Mouse (Mus musculus) MEL (cell line): ENCODE results near the gene Islr2. TPM values are rescaled to one million over a fixed set of nuclear protein-coding genes. Genes with fewer than 3 reads are reported as not detected.

Experiments
- DNase-seq: peaks from one replicate; pipeline ENCODE4 v3.0.0; 2011; ENCODE audit warnings: low read depth, low spot score
- H3K27ac ChIP-seq: 2 replicates; pipeline ENCODE4 v1.5.1; 2012; ENCODE audit warnings: low read depth, mild to moderate bottlenecking, control low read depth, low read length, moderate library complexity; ENCODE audit not compliant: control insufficient read depth
- H3K27me3 ChIP-seq, 2 experiments: fragments of 150-350 bp in 1 of 2; sonication (generic) in 1 of 2; 2 replicates each; pipeline ENCODE4 v1.6.1; 2012; ENCODE audit warnings: low read length in 2 of 2, mild to moderate bottlenecking in 2 of 2, improper control_type of control experiment in 1 of 2, moderate library complexity in 1 of 2; ENCODE audit not compliant: insufficient read depth in 2 of 2, control insufficient read depth in 1 of 2
- H3K36me3 ChIP-seq, 2 experiments: 2 replicates each; pipeline ENCODE4 v1.6.1; 2012 to 2014; ENCODE audit warnings: low read length in 2 of 2, improper control_type of control experiment in 1 of 2, inconsistent platforms in 1 of 2, mild to moderate bottlenecking in 1 of 2; ENCODE audit not compliant: insufficient read depth in 2 of 2, control insufficient read depth in 1 of 2
- H3K4me1 ChIP-seq, 2 experiments: fragments of 150-350 bp in 1 of 2; sonication (generic) in 1 of 2; 2 replicates each; pipeline ENCODE4 v1.6.1; 2012; ENCODE audit warnings: low read length in 2 of 2, improper control_type of control experiment in 1 of 2, mild to moderate bottlenecking in 1 of 2; ENCODE audit not compliant: insufficient read depth in 2 of 2, control insufficient read depth in 1 of 2
- H3K4me3 ChIP-seq, 2 experiments: fragments of 150-350 bp in 1 of 2; sonication (generic) in 1 of 2; 2 replicates each; pipeline ENCODE4 v1.5.1; 2012; ENCODE audit warnings: low read depth in 2 of 2, low read length in 2 of 2, mild to moderate bottlenecking in 2 of 2, moderate library complexity in 2 of 2, control low read depth in 1 of 2, improper control_type of control experiment in 1 of 2; ENCODE audit not compliant: control insufficient read depth in 1 of 2, insufficient read depth in 1 of 2
- H3K79me2 ChIP-seq: 2 replicates; pipeline ENCODE4 v1.6.1; 2012; ENCODE audit warnings: mild to moderate bottlenecking, low read length, moderate library complexity; ENCODE audit not compliant: control insufficient read depth, poor library complexity, insufficient read depth
- H3K9ac ChIP-seq: 2 replicates; pipeline ENCODE4 v1.6.1; 2012; ENCODE audit warnings: low read depth, mild to moderate bottlenecking, control low read depth, low read length, moderate library complexity; ENCODE audit not compliant: control insufficient read depth, poor library complexity, severe bottlenecking
- H3K9me3 ChIP-seq: fragments of 150-350 bp; sonication (generic); replicated peaks from 2 replicates; pipeline ENCODE4 v1.6.1; 2012; ENCODE audit warnings: mild to moderate bottlenecking, low read length, improper control_type of control experiment, moderate library complexity; ENCODE audit not compliant: insufficient read depth
- BHLHE40 ChIP-seq: IDR thresholded peaks from 2 replicates; pipeline ENCODE4 v1.6.1; 2012; ENCODE audit warnings: low read depth, mild to moderate bottlenecking, inconsistent platforms, low read length, improper control_type of control experiment, borderline replicate concordance
- EP300 ChIP-seq, 2 experiments: IDR thresholded peaks; 2 replicates each; pipeline ENCODE4 v1.6.1; 2011; ENCODE audit warnings: improper control_type of control experiment in 2 of 2, low read length in 2 of 2, low read depth in 1 of 2, mild to moderate bottlenecking in 1 of 2
- GATA1 ChIP-seq: IDR thresholded peaks from 2 replicates; pipeline ENCODE4 v1.6.1; 2011; ENCODE audit warnings: low read depth, low read length, improper control_type of control experiment
- HCFC1 ChIP-seq: IDR thresholded peaks from 2 replicates; pipeline ENCODE4 v1.6.1; 2012; ENCODE audit warnings: low read depth, mild to moderate bottlenecking, inconsistent platforms, low read length, improper control_type of control experiment, moderate library complexity
- JUND ChIP-seq: IDR thresholded peaks from 2 replicates; pipeline ENCODE4 v1.6.1; 2011; ENCODE audit warnings: low read depth, mild to moderate bottlenecking, improper control_type of control experiment, low read length
- MAX ChIP-seq: IDR thresholded peaks from 2 replicates; pipeline ENCODE4 v1.6.1; 2011; ENCODE audit warnings: low read length, improper control_type of control experiment
- MAZ ChIP-seq: IDR thresholded peaks from 2 replicates; pipeline ENCODE4 v1.6.1; 2012; ENCODE audit warnings: low read depth, mild to moderate bottlenecking, inconsistent platforms, low read length, improper control_type of control experiment
- MXI1 ChIP-seq: IDR thresholded peaks from 2 replicates; pipeline ENCODE4 v1.6.1; 2011; ENCODE audit warnings: mild to moderate bottlenecking, low read depth, low read length, improper control_type of control experiment
- POLR2AphosphoS5 ChIP-seq: IDR thresholded peaks from 2 replicates; pipeline ENCODE4 v1.6.1; 2012; ENCODE audit warnings: low read depth, borderline replicate concordance, mild to moderate bottlenecking, inconsistent platforms, low read length, moderate library complexity, mixed read lengths
- SMC3 ChIP-seq: IDR thresholded peaks from 2 replicates; pipeline ENCODE4 v1.6.1; 2011; ENCODE audit warnings: low read depth, low read length, improper control_type of control experiment
- TAL1 ChIP-seq: IDR thresholded peaks from 2 replicates; pipeline ENCODE4 v1.6.1; 2012; ENCODE audit warnings: mild to moderate bottlenecking, inconsistent platforms, low read length, moderate library complexity, mixed read lengths
- TCF12 ChIP-seq: IDR thresholded peaks from 2 replicates; pipeline ENCODE4 v1.6.1; 2014; ENCODE audit warnings: low read depth, mild to moderate bottlenecking, inconsistent platforms, low read length, improper control_type of control experiment, moderate library complexity
- USF1 ChIP-seq: IDR thresholded peaks from 2 replicates; pipeline ENCODE4 v1.6.1; 2014; ENCODE audit warnings: low read depth, mild to moderate bottlenecking, inconsistent platforms, low read length, improper control_type of control experiment, moderate library complexity
- ZC3H11A ChIP-seq: IDR thresholded peaks from 2 replicates; pipeline ENCODE4 v1.6.1; 2012; ENCODE audit warnings: low read depth, mild to moderate bottlenecking, inconsistent platforms, low read length, improper control_type of control experiment
- ZKSCAN1 ChIP-seq: IDR thresholded peaks from 2 replicates; pipeline ENCODE4 v1.6.1; 2012; ENCODE audit warnings: low read depth, mild to moderate bottlenecking, inconsistent platforms, low read length, improper control_type of control experiment, moderate library complexity
- ZNF384 ChIP-seq: IDR thresholded peaks from 2 replicates; pipeline ENCODE4 v1.6.1; 2012; ENCODE audit warnings: low read depth, mild to moderate bottlenecking, inconsistent platforms, low read length, improper control_type of control experiment
- polyA plus RNA-seq, 2 experiments: library from polyadenylated mRNA; stranded (reverse) in 1 of 2; unstranded in 1 of 2; fragments of >175 nt in 1 of 2; fragments of >200 nt in 1 of 2; gene quantifications; 2 replicates each; pipeline versions ENCODE4 v1.2.1 to v1.2.4; 2012; ENCODE audit warnings: low replicate concordance in 2 of 2, low read depth in 1 of 2; ENCODE audit not compliant: insufficient read length in 2 of 2, insufficient read depth in 1 of 2, missing spikeins in 1 of 2
- total RNA-seq: library from RNA; depleted of rRNA; stranded (reverse); fragments of 300-350 nt; gene quantifications from 2 replicates; pipeline ENCODE4 v1.2.3, GENCODE M21; 2012

Gene Islr2
- total and polyA plus RNA-seq, 3 experiments = 0.15 to 0.17 TPM; not detected in 1

GRCm38 (mm10) chr9:58157838-58158237, 46.3 kb downstream of the Islr2 start:
- Histone ChIP-seq H3K9me3 (no peaks in the 10 kb centered on the region), H3K79me2 (no peaks in the 10 kb centered on the region), H3K36me3 (no peaks in the 10 kb centered on the region), H3K4me3 (no peak overlapping the region), H3K9ac (no peak overlapping the region), H3K27ac (no peak overlapping the region)
- no peak for DNase-seq
- TF ChIP-seq EP300 (IDR thresholded peaks at IDR 0.05; ENCODE audit: low read depth in 1 of 2, low read length in 2 of 2) = no peak
- TF ChIP-seq ZNF384 = no peak
- TF ChIP-seq ZC3H11A = no peak
- TF ChIP-seq JUND = no peak
- TF ChIP-seq, all 39 proteins: peak for 0
- no peaks in the 10 kb centered on the region for H3K4me1 ChIP-seq
- peaks cover 0 to 15% of the 10 kb centered on the region in 2 experiments; a peak in 2 of 4 replicates for H3K27me3 ChIP-seq

GRCm38 (mm10) chr9:58156819-58157560, 47.1 kb downstream of the Islr2 start:
- Histone ChIP-seq H3K4me3 (no peak overlapping the region), H3K9ac (no peak overlapping the region)

GRCm38 (mm10) chr9:58155366-58155765, 48.8 kb downstream of the Islr2 start:
- no peaks in the 10 kb centered on the region for H3K9me3 ChIP-seq
- H3K4me3 ChIP-seq = no peak overlapping the region
- H3K9ac ChIP-seq = no peak overlapping the region
- no peak overlapping the region for H3K27ac ChIP-seq
- H3K79me2 ChIP-seq = no peaks in the 10 kb centered on the region
- TF ChIP-seq GATA1 (no peak), MAX (no peak), POLR2AphosphoS5 (no peak), ZKSCAN1 (no peak), BHLHE40 (no peak), TAL1 (no peak)
- no peaks in the 10 kb centered on the region for H3K4me1 ChIP-seq
- peaks cover 0 to 28% of the 10 kb centered on the region in 2 experiments; a peak in 3 of 4 replicates for H3K27me3 ChIP-seq
- DNase-seq = no peak
- H3K36me3 ChIP-seq = no peaks in the 10 kb centered on the region

More at GRCm38 (mm10) chr9:58156819-58157560, 47.1 kb downstream of the Islr2 start:
- no peak overlapping the region for H3K27ac ChIP-seq
- H3K4me1 ChIP-seq = no peaks in the 10 kb centered on the region
- H3K9me3 ChIP-seq = no peaks in the 10 kb centered on the region
- TF ChIP-seq HCFC1 (no peak), BHLHE40 (no peak), ZC3H11A (no peak), MXI1 (no peak), ZKSCAN1 (no peak), MAZ (no peak), EP300 (IDR thresholded peaks at IDR 0.05; ENCODE audit: low read depth in 1 of 2, low read length in 2 of 2) (no peak), SMC3 (no peak), TCF12 (no peak), USF1 (no peak)
- H3K79me2 ChIP-seq = no peaks in the 10 kb centered on the region
- no peaks in the 10 kb centered on the region for H3K36me3 ChIP-seq
- H3K27me3 ChIP-seq = peaks cover 0 to 20% of the 10 kb centered on the region in 2 experiments; a peak in 2 of 4 replicates
- no peak for DNase-seq
